Mouse (Mus musculus) stomach, embryonic 16.5 days (tissue): ENCODE results near the gene Gm49711. TPM values are rescaled to one million over a fixed set of nuclear protein-coding genes. Genes with fewer than 3 reads are reported as not detected.

Source experiments
- ATAC-seq: fragments of 200-750 bp; cut with Nextera tagmentation; 2 replicates; pipeline ENCODE4 v1.8.0; 2017; ENCODE audit warnings: moderate number of reproducible peaks, moderate TSS enrichment; ENCODE audit not compliant: insufficient read depth, low FRiP score
- H3K27ac ChIP-seq: fragments of 300-500 bp; sonication (generic); 2 replicates; pipeline ENCODE4 v1.5.1; 2014; ENCODE audit warnings: low read length
- H3K27me3 ChIP-seq: fragments of 300-500 bp; sonication (generic); 2 replicates; pipeline ENCODE4 v1.6.1; 2014; ENCODE audit warnings: low read length, control low read depth, mixed read lengths; ENCODE audit not compliant: control insufficient read depth, insufficient read depth
- H3K36me3 ChIP-seq: fragments of 300-500 bp; sonication (generic); 2 replicates; pipeline ENCODE4 v1.6.1; 2014; ENCODE audit warnings: low read length; ENCODE audit not compliant: control insufficient read depth, insufficient read depth
- H3K4me1 ChIP-seq: fragments of 300-500 bp; sonication (generic); 2 replicates; pipeline ENCODE4 v1.6.1; 2014; ENCODE audit warnings: low read length, control low read depth, mixed read lengths; ENCODE audit not compliant: control insufficient read depth, insufficient read depth
- H3K4me2 ChIP-seq: fragments of 300-500 bp; sonication (generic); 2 replicates; pipeline ENCODE4 v1.6.1; 2014; ENCODE audit warnings: low read depth, low read length, mixed read lengths
- H3K4me3 ChIP-seq: fragments of 300-500 bp; sonication (generic); replicated peaks from 2 replicates; pipeline ENCODE4 v1.5.1; 2014; ENCODE audit warnings: mild to moderate bottlenecking, low read length
- H3K9ac ChIP-seq: fragments of 300-500 bp; sonication (generic); 2 replicates; pipeline ENCODE4 v1.6.1; 2014; ENCODE audit warnings: low read length
- H3K9me3 ChIP-seq: fragments of 300-500 bp; sonication (generic); replicated peaks from 2 replicates; pipeline ENCODE4 v1.6.1; 2016; ENCODE audit warnings: low read length, control low read depth; ENCODE audit not compliant: control insufficient read depth
- WGBS: fragments of 180-500 bp; shearing (Covaris S2); extraction: QIAGEN DNeasy Blood & Tissue Kit; methylation state at CpG from one replicate; pipeline ENCODE4 v1.1.7; 2014; 5-methylcytosine and 5-hydroxymethylcytosine counted together
- polyA plus RNA-seq: library from polyadenylated mRNA; unstranded; fragments of >200 nt; fragmentation: Nextera tagmentation; extraction: Ambion mirVana; gene quantifications from 2 replicates; pipeline ENCODE4 v1.2.1, GENCODE M21; 2015

Gene Gm49711
- polyA plus RNA-seq, 1 experiment from 2014 or later, result not detected

DNA sequence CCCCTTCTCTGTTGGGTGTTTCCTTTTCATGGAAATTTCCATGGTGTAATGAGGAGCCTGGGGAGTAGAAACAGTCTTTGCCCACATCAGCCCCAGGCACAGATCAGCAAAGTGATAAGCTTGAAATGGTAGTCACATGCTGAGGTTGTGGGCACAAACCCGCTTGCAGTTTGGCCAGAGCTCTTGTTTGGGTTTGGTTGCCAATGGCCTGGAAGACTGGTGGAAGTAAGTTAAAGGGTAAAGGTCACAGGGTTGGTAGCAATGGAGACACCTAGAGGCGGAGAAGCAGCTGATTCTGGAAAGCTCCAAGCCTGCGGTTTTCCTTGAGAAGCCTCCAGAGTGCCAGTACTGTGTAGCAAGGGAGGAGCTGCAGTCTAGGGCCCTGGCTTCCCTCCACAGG is 47.5 kb downstream of the Gm49711 start:
- no peak overlapping the region for H3K4me3 ChIP-seq
- no peaks in the 10 kb centered on the region for H3K36me3 ChIP-seq
- ATAC-seq, result no peak
- 72% methylated on average over 3 of the region's 3 CpGs for WGBS
- H3K27ac ChIP-seq, result no peak overlapping the region
- H3K9ac ChIP-seq, result no peak overlapping the region
- H3K27me3 ChIP-seq, result no peaks in the 10 kb centered on the region
- H3K4me1 ChIP-seq, result no peaks in the 10 kb centered on the region
- H3K4me2 ChIP-seq, result no peak overlapping the region
- H3K9me3 ChIP-seq, result no peaks in the 10 kb centered on the region

DNA sequence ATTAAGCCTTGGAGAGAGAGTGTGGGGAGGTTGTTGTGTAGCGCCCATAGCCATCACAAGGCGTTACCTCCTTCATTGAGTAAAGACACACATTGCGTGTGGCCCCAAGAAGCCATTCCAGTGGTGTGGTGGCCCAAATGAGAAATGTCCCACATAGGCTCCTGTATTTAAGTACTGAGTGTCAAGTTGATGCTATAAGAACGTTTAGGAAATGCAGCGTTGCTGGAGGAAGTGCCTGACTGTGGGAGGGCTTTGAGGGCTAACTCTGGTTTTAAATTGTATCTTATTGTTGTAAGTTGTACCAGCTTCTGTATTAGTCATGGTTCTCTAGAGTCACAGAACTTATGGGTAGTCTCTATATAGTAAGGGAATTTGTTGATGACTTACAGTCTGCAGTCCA is 49.2 kb downstream of the Gm49711 start:
- no peak overlapping the region for H3K27ac ChIP-seq
- H3K4me1 ChIP-seq, result no peaks in the 10 kb centered on the region
- no peak overlapping the region for H3K4me2 ChIP-seq
- no peak overlapping the region for H3K9ac ChIP-seq
- no peak overlapping the region for H3K4me3 ChIP-seq
- no peaks in the 10 kb centered on the region for H3K36me3 ChIP-seq
- WGBS, result 89% methylated on average over 5 of the region's 5 CpGs
- no peaks in the 10 kb centered on the region for H3K27me3 ChIP-seq
- no peak for ATAC-seq
- no peaks in the 10 kb centered on the region for H3K9me3 ChIP-seq

DNA sequence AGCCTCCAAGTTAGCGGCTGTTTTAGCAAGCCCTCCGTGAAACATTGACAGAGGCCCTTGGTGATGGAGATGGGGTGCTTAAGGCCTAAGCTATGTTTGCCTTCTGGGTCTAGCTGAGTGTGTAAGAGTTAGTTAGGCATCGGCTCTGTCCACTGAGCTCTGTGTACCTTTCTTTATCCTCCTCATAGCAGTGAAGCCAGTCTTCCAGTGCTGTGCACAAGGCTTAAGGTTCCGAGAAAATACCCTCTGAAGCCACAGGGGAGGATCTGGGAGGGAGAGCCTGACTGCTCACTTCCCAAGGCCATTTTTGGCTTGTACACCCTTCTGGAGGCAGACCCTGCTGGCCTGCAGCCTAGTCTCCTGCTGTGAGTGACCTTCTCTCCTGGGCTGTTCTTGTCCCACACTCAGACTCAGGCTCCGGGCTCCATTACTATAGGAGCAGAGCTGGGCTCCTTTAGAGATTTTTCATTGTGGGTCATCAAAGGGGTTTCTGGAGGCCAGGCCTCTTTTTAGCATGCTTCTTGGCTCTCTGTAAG is 56.7 kb downstream of the Gm49711 start:
- H3K4me3 ChIP-seq, result no peak overlapping the region
- H3K36me3 ChIP-seq, result no peaks in the 10 kb centered on the region
- H3K27me3 ChIP-seq, result no peaks in the 10 kb centered on the region
- no peaks in the 10 kb centered on the region for H3K9me3 ChIP-seq
- no peak overlapping the region; the same call in 1 of the 2 replicates for H3K27ac ChIP-seq
- no peak for ATAC-seq
- no peak overlapping the region for H3K4me2 ChIP-seq
- 64% methylated on average over 5 of the region's 5 CpGs for WGBS
- H3K4me1 ChIP-seq, result no peaks in the 10 kb centered on the region
- H3K9ac ChIP-seq, result no peak overlapping the region

GRCm38 (mm10) chr16:92115611-92116421 is 57.7 kb downstream of the Gm49711 start:
- peak overlapping the region; percentile 9; the same call in 1 of the 2 replicates for H3K4me2 ChIP-seq
- ATAC-seq, result no peak
- no peak overlapping the region for H3K4me3 ChIP-seq
- H3K27me3 ChIP-seq, result no peaks in the 10 kb centered on the region
- H3K36me3 ChIP-seq, result no peaks in the 10 kb centered on the region
- no peaks in the 10 kb centered on the region for H3K4me1 ChIP-seq
- no peak overlapping the region; the same call in 1 of the 2 replicates for H3K9ac ChIP-seq
- H3K9me3 ChIP-seq, result no peaks in the 10 kb centered on the region
- 34% methylated on average over 20 of the region's 20 CpGs for WGBS
- H3K27ac ChIP-seq, result no peak overlapping the region

GRCm38 (mm10) chr16:92117337-92118209 is 59.5 kb downstream of the Gm49711 start:
- WGBS, result 72% methylated on average over 9 of the region's 9 CpGs
- ATAC-seq, result no peak
- Histone ChIP-seq H3K27ac (no peak overlapping the region), H3K36me3 (no peaks in the 10 kb centered on the region), H3K27me3 (no peaks in the 10 kb centered on the region), H3K4me3 (no peak overlapping the region), H3K4me2 (no peak overlapping the region), H3K9me3 (no peaks in the 10 kb centered on the region), H3K9ac (no peak overlapping the region), H3K4me1 (no peaks in the 10 kb centered on the region)

- H3K9me3 ChIP-seq, result no peaks in the 10 kb centered on the region
- H3K4me1 ChIP-seq, result no peaks in the 10 kb centered on the region
- no peak overlapping the region for H3K9ac ChIP-seq
- no peak overlapping the region for H3K27ac ChIP-seq
- H3K4me3 ChIP-seq, result no peak overlapping the region
- 58% methylated on average over 13 of the region's 13 CpGs for WGBS
- H3K36me3 ChIP-seq, result no peaks in the 10 kb centered on the region
- H3K4me2 ChIP-seq, result no peak overlapping the region
- no peak for ATAC-seq
- no peaks in the 10 kb centered on the region for H3K27me3 ChIP-seq
Measured at GRCm38 (mm10) chr16:92119013-92119515, 60.9 kb downstream of the Gm49711 start.

DNA sequence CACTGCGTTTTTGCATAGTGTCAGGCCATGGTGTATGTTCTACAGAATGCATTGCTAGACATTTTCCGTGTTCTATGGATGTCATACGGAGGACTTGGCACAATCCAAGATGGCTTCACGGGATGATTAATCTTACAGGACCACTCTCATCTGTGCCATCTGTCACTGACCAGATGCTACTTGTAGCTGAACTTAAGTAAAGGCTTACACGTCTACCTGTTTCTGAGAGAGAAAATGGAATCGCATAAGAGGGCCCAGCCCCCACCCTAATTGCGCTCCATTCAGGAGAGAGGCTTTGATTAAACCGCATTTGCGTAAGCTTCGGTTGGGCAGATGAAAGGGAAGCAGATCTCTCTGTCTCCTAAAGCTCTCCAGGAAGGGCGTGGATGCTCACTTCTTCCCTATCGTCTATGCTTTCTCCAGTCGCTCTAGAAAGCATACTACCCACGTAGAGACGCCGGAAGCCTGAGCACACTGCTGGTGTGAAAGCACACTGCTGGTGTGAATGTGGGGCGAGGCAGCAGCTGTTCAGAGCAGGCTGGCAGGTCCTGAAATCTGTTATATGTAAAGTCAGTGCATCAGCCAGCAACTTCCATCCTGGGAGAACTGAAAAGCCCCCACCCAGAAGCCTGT is 62.9 kb downstream of the Gm49711 start:
- no peak overlapping the region for H3K27ac ChIP-seq
- no peak for ATAC-seq
- H3K4me1 ChIP-seq, result no peaks in the 10 kb centered on the region
- H3K4me2 ChIP-seq, result no peak overlapping the region
- H3K9me3 ChIP-seq, result peaks cover 6% of the 10 kb centered on the region; the same call in 1 of the 2 replicates
- 76% methylated on average over 17 of the region's 17 CpGs for WGBS
- H3K36me3 ChIP-seq, result no peaks in the 10 kb centered on the region
- H3K27me3 ChIP-seq, result no peaks in the 10 kb centered on the region
- H3K9ac ChIP-seq, result no peak overlapping the region
- H3K4me3 ChIP-seq, result no peak overlapping the region

- Histone ChIP-seq H3K27ac (no peak overlapping the region), H3K4me2 (no peak overlapping the region), H3K4me1 (no peaks in the 10 kb centered on the region), H3K27me3 (no peaks in the 10 kb centered on the region), H3K36me3 (no peaks in the 10 kb centered on the region), H3K4me3 (no peak overlapping the region), H3K9me3 (peaks cover 6% of the 10 kb centered on the region; the same call in 1 of the 2 replicates), H3K9ac (no peak overlapping the region)
- WGBS, result 47% methylated on average over 4 of the region's 4 CpGs
- ATAC-seq, result no peak
Measured at GRCm38 (mm10) chr16:92127226-92127625, 69.1 kb downstream of the Gm49711 start.
